In genomic region chr13:45798248-45798647, GRCm38 (mm10) we compare ENCODE assay signal across 27 mouse cellular contexts.
"Had no signal": no experiment of that assay in that cellular context is flagged by ENCODE, and none has a peak within 500 bp of the region (broad histone marks: within the 10 kb centered on the region; RNA-seq: fewer than 3 reads in every experiment).

No protein-coding gene starts in this region.

- H3K4me2 ChIP-seq: heart, embryonic 11.5 days; heart, embryonic 13.5 days; heart, embryonic 15.5 days; hindbrain, embryonic 12.5 days; hindbrain, embryonic 14.5 days; kidney, embryonic 15.5 days; limb, embryonic 12.5 days; liver, embryonic 11.5 days; liver, embryonic 13.5 days; liver, embryonic 15.5 days had no signal

- H3K36me3 ChIP-seq: hindbrain, embryonic 10.5 days; limb, embryonic 10.5 days had no signal

- H3K4me3 ChIP-seq: heart, embryonic 13.5 days; heart, embryonic 15.5 days; hindbrain, embryonic 10.5 days; hindbrain, embryonic 12.5 days; kidney, embryonic 15.5 days; left cerebral cortex, adult 2 months; limb, embryonic 10.5 days; limb, embryonic 12.5 days; liver, embryonic 13.5 days; liver, embryonic 15.5 days had no signal

- H3K4me1 ChIP-seq: hindbrain, embryonic 10.5 days; hindbrain, embryonic 12.5 days; limb, embryonic 10.5 days; limb, embryonic 12.5 days; liver, embryonic 13.5 days; liver, embryonic 15.5 days had no signal

- DNase-seq: gastrocnemius, postnatal 10 days; gastrocnemius, postnatal 25 days; heart, postnatal 14 days; heart, postnatal 4 days; kidney, adult 11 months; kidney, adult 9 months; kidney, postnatal 14 days; layer of hippocampus, adult 9-11 months; layer of hippocampus, postnatal 36 days; liver; liver, embryonic 13.5 days; liver, postnatal 0 days had no signal

- H3K9me3 ChIP-seq: heart, embryonic 13.5 days; heart, embryonic 15.5 days; hindbrain, embryonic 10.5 days; hindbrain, embryonic 12.5 days; kidney, embryonic 15.5 days; limb, embryonic 10.5 days; limb, embryonic 12.5 days; liver, embryonic 13.5 days; liver, embryonic 15.5 days had no signal

- H3K27ac ChIP-seq: heart, embryonic 13.5 days; heart, embryonic 15.5 days; hindbrain, embryonic 10.5 days; hindbrain, embryonic 12.5 days; hindbrain, embryonic 14.5 days; kidney, embryonic 15.5 days; kidney, postnatal 0 days; left cerebral cortex, adult 2 months; limb, embryonic 10.5 days; limb, embryonic 12.5 days; liver, embryonic 13.5 days; liver, embryonic 15.5 days had no signal

- ATAC-seq: hindbrain, embryonic 16.5 days; intestine, embryonic 16.5 days; liver, postnatal 0 days had no signal

- H3K9ac ChIP-seq: heart, embryonic 13.5 days; heart, embryonic 15.5 days; hindbrain, embryonic 12.5 days; hindbrain, embryonic 14.5 days; kidney, embryonic 15.5 days; limb, embryonic 12.5 days; liver, embryonic 13.5 days; liver, embryonic 15.5 days; liver, postnatal 0 days had no signal

- H3K27me3 ChIP-seq: heart, embryonic 13.5 days; heart, embryonic 15.5 days; hindbrain, embryonic 12.5 days; kidney, embryonic 15.5 days; limb, embryonic 12.5 days; liver, embryonic 13.5 days; liver, embryonic 15.5 days had no signal
